ENCODE assay signal across 8 mouse cellular contexts in genomic region chr5:117119777-117120488, GRCm38 (mm10). TPM values are rescaled to one million over a fixed set of nuclear protein-coding genes. Genes with fewer than 3 reads are reported as not detected.
DNase-seq lines count a peak whose midpoint lies in the region; ATAC-seq and TF ChIP-seq lines count a peak whose summit lies in the region.

Gene Taok3 (plus strand): TSS chr5:117120129.

- H3K9ac ChIP-seq in forebrain, embryonic 16.5 days (replicated peaks; ENCODE audit: low read depth, low read length) = peak within 1 kb of the TSS; percentile 69
- H3K9ac ChIP-seq in lung, embryonic 14.5 days = peak within 1 kb of the TSS; percentile 58

- peak; percentile 29; the same call in 1 of the 2 replicates for TF ChIP-seq POLR2A in olfactory bulb, adult 2 months (IDR thresholded peaks at IDR 0.05; ENCODE audit: insufficient read depth, low read depth, low read length)
- peak; percentile 62; the same call in 1 of the 2 replicates for TF ChIP-seq POLR2A in thymus, adult 2 months (IDR thresholded peaks at IDR 0.05; ENCODE audit: control insufficient read depth, extremely low read depth, insufficient read depth, low read length, poor library complexity)

- peak; percentile 88 for DNase-seq in G1E (ENCODE audit: low spot score)
- peak; percentile 99 for DNase-seq in cerebellum, adult 18-20 months
- peak; percentile 98 to 100 for DNase-seq in heart, postnatal 36 days
- DNase-seq in layer of hippocampus, adult 2 months (ENCODE audit: low spot score in 2 of 2) = peak; percentile 99
- peak; percentile 99 for DNase-seq in lung, embryonic 14.5 days
- peak; percentile 98 for DNase-seq in thymus, adult 2 months

- TF ChIP-seq CTCF in G1E (IDR thresholded peaks at IDR 0.05; ENCODE audit: low read depth, low read length) = no peak
- peak; percentile 16; the same call in 1 of the 2 replicates for TF ChIP-seq CTCF in layer of hippocampus, adult 2 months (conservative IDR thresholded peaks at IDR 0.05)
- no peak for TF ChIP-seq CTCF in lung, embryonic 14.5 days (IDR thresholded peaks at IDR 0.05; ENCODE audit: low read depth)
- no peak for TF ChIP-seq CTCF in olfactory bulb, adult 2 months (IDR thresholded peaks at IDR 0.05; ENCODE audit: insufficient read depth, low read depth, low read length)
- 0 out of 2 replicates have a peak, but pooled peaks have one; percentile 6 for TF ChIP-seq CTCF in thymus, adult 2 months (IDR thresholded peaks at IDR 0.05; ENCODE audit: borderline replicate concordance, control insufficient read depth, extremely low read depth, insufficient read depth, low read length, poor library complexity)

- H3K36me3 ChIP-seq in G1E (replicated peaks) = peaks cover 11% of the 10 kb centered on the region
- H3K36me3 ChIP-seq in forebrain, embryonic 16.5 days (ENCODE audit: control insufficient read depth, insufficient read depth) = no peaks in the 10 kb centered on the region
- H3K36me3 ChIP-seq in lung, embryonic 14.5 days (ENCODE audit: insufficient read depth) = no peaks in the 10 kb centered on the region
- no peaks in the 10 kb centered on the region for H3K36me3 ChIP-seq in thymus, adult 2 months (ENCODE audit: control insufficient read depth, insufficient read depth, low read length)

- intact Hi-C loops in heart, postnatal 36 days (cut with DNase I) = loop anchor here (2.0 to 5.0 kb wide), 6 partner anchors 15 to 289 kb away; partner anchors contain the start of genes Pebp1, Rfc5 and Wsb2

- peak; percentile 86 for ATAC-seq in G1E (ENCODE audit: extremely low read depth, insufficient number of reproducible peaks, low FRiP score, poor library complexity, severe bottlenecking)
- ATAC-seq in forebrain, embryonic 16.5 days = peak; percentile 81
- ATAC-seq in lung, embryonic 14.5 days (ENCODE audit: insufficient read depth) = peak; percentile 85

- H3K9me3 ChIP-seq in G1E (replicated peaks) = no peaks in the 10 kb centered on the region
- no peaks in the 10 kb centered on the region for H3K9me3 ChIP-seq in forebrain, embryonic 16.5 days (ENCODE audit: control insufficient read depth, low read length)
- no peaks in the 10 kb centered on the region for H3K9me3 ChIP-seq in lung, embryonic 14.5 days (ENCODE audit: low read depth, low read length)

- no peaks in the 10 kb centered on the region for H3K27me3 ChIP-seq in G1E (ENCODE audit: insufficient read depth, low read length)
- H3K27me3 ChIP-seq in forebrain, embryonic 16.5 days (replicated peaks; ENCODE audit: control insufficient read depth, insufficient read depth, low read length) = 0 out of 2 replicates have a peak, but pooled peaks cover 2% of the 10 kb centered on the region
- H3K27me3 ChIP-seq in lung, embryonic 14.5 days (ENCODE audit: insufficient read depth, low read length) = no peaks in the 10 kb centered on the region
- H3K27me3 ChIP-seq in thymus, adult 2 months (ENCODE audit: control insufficient read depth, insufficient read depth, low read length) = peaks cover 4% of the 10 kb centered on the region; the same call in 1 of the 2 replicates

- under 1% methylated on average over 72 of the region's 74 CpGs for WGBS in forebrain, embryonic 16.5 days
- WGBS in lung, embryonic 14.5 days = under 1% methylated on average over 74 of the region's 74 CpGs
- under 1% methylated on average over 74 of the region's 74 CpGs for WGBS in olfactory bulb, adult 2 months
- under 1% methylated on average over 74 of the region's 74 CpGs for WGBS in thymus, adult 2 months

- peak within 1 kb of the TSS; percentile 87 for H3K4me3 ChIP-seq in G1E (ENCODE audit: low read depth, low read length)
- peak within 1 kb of the TSS; percentile 72 for H3K4me3 ChIP-seq in forebrain, embryonic 16.5 days (replicated peaks; ENCODE audit: low read length)
- H3K4me3 ChIP-seq in layer of hippocampus, adult 2 months = peak within 1 kb of the TSS; percentile 92
- peak within 1 kb of the TSS; percentile 73 for H3K4me3 ChIP-seq in lung, embryonic 14.5 days (ENCODE audit: low read depth, low read length)
- H3K4me3 ChIP-seq in olfactory bulb, adult 2 months (ENCODE audit: insufficient read depth, low read depth, low read length) = peak within 1 kb of the TSS; percentile 65
- peak within 1 kb of the TSS; percentile 72 for H3K4me3 ChIP-seq in thymus, adult 2 months (ENCODE audit: control insufficient read depth, insufficient read depth, low read length)

- H3K27ac ChIP-seq in forebrain, embryonic 16.5 days (ENCODE audit: low read length) = peak within 1 kb of the TSS; percentile 43; the same call in 1 of the 2 replicates
- peak within 1 kb of the TSS; percentile 78 for H3K27ac ChIP-seq in layer of hippocampus, adult 2 months
- peak within 1 kb of the TSS; percentile 48; the same call in 1 of the 2 replicates for H3K27ac ChIP-seq in lung, embryonic 14.5 days (ENCODE audit: low read depth)
- no peak within 1 kb of the TSS for H3K27ac ChIP-seq in olfactory bulb, adult 2 months (ENCODE audit: insufficient read depth, low read depth, low read length)
- 0 out of 2 replicates have a peak within 1 kb of the TSS, but pooled peaks have one; percentile 10 for H3K27ac ChIP-seq in thymus, adult 2 months (ENCODE audit: control insufficient read depth, insufficient read depth, low read length)

- peaks cover 66% of the 10 kb centered on the region for H3K4me1 ChIP-seq in G1E (ENCODE audit: insufficient read depth, low read depth, low read length)
- peaks cover 25% of the 10 kb centered on the region for H3K4me1 ChIP-seq in forebrain, embryonic 16.5 days (replicated peaks; ENCODE audit: control insufficient read depth, insufficient read depth, low read length)
- peaks cover 13% of the 10 kb centered on the region for H3K4me1 ChIP-seq in lung, embryonic 14.5 days (ENCODE audit: insufficient read depth)
- H3K4me1 ChIP-seq in olfactory bulb, adult 2 months (ENCODE audit: control insufficient read depth, insufficient read depth, low read length) = peaks cover 8% of the 10 kb centered on the region
- peaks cover 15% of the 10 kb centered on the region for H3K4me1 ChIP-seq in thymus, adult 2 months (replicated peaks; ENCODE audit: control insufficient read depth, insufficient read depth, low read length)

- H3K4me2 ChIP-seq in forebrain, embryonic 16.5 days (ENCODE audit: low read length) = peak within 1 kb of the TSS; percentile 95
- H3K4me2 ChIP-seq in lung, embryonic 14.5 days = peak within 1 kb of the TSS; percentile 70

RNA-seq across cellular contexts. Expression of gene Taok3, which starts in this region (rescaled TPM):
- total RNA-seq in G1E (2014; fragmentation: Nextera tagmentation) = 213 and 225 TPM in 2 replicates
- 126 and 139 TPM in 2 replicates for total RNA-seq in G1E (2017)
- 57.5 and 58.4 TPM in 2 replicates for polyA plus RNA-seq in G1E (2012)
- polyA plus RNA-seq in forebrain, embryonic 16.5 days (2015; fragmentation: Nextera tagmentation; extraction: Ambion mirVana) = 58.1 and 58.2 TPM in 2 replicates
- total RNA-seq in heart, postnatal 36 days (2021) = 1 to 10 TPM; 7.7 to 8.2 TPM
- 10 to 100 TPM; 57.0 to 60.8 TPM for total RNA-seq in layer of hippocampus, adult 2 months (2021)
- 18.8 and 19.0 TPM in 2 replicates for polyA plus RNA-seq in lung, embryonic 14.5 days (2014; fragmentation: Nextera tagmentation; extraction: Ambion mirVana)
- polyA plus RNA-seq in olfactory bulb, adult 2 months (2012; ENCODE audit: insufficient read depth, insufficient read length, low replicate concordance, missing spikeins) = 107 TPM in 1 of 2 replicates, not detected in the other
- polyA plus RNA-seq in thymus, adult 2 months (2012; rRNA removed) = 43.5 and 50.8 TPM in 2 replicates

Comparison
In these comparisons a context has a peak if more than half of its experiments do, and no peak if none do; other contexts are left out.
1. RNA of gene Taok3 (total RNA-seq): 126 to 225 TPM in G1E and 57.0 to 60.8 TPM in layer of hippocampus, adult 2 months; 7.7 to 8.2 TPM in heart, postnatal 36 days; every median in the first group is over 4 times any median in the second.
2. CTCF ChIP-seq: peak in layer of hippocampus, adult 2 months (single experiment) and thymus, adult 2 months (single experiment); none in G1E (single experiment), lung, embryonic 14.5 days (single experiment) and olfactory bulb, adult 2 months (single experiment).
3. Peak in every context shown above with its lines, with median percentiles within 50 percentile points of each other: ATAC-seq, DNase-seq and H3K4me3 ChIP-seq.